Mouse (Mus musculus) fibroblast of lung, adult 2 months (primary cell): ENCODE measurements around the gene U2surp.

ENCODE experiments used
- DNase-seq: peaks from one replicate; pipeline ENCODE4 v3.0.0-alpha.2; 2011; ENCODE audit warnings: low read depth

U2surp gene

DNA sequence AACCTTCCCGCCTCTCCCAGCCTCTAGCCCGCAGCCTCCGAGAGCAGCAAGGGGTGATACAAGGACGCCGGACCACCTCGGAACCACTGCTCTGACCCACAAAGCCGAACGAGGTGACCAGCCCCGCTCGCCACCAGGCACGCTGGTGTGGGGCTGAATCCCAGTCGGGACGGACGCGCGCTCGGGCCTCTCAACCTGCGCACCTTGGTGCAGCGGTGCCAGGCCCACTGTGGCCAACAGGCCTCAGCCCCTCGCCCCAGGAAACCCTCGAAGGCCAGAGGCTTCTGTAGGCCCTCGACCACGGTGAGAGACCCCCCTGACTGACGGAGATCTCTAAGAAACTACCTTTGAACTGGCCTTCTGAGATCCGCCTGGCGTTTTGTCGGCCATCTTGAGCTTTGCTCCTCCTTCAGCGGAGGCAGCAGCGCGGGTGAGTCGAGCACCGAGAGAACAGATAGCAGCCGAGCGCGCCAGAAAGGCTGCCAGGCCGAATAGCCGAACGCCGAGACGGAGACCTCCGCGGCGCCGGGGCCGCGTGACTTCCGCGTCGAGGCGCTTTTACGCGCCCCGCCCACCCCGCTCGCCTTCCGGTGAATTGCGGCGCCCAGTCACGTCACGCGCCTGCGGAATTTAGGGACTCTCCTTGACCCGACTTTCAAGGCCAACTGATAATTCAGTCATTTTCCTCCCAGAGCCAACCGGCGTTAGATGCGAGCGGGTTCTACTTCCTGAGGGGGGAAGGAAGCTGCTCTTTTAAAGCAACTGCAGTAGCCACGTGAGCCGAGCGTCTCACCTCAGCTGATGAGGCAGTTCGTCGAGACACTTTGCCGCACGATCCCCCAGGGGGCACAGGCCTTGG lies at the start of gene U2surp:
U2surp (minus strand) TSS at position 525 of the 859 bp plus-strand sequence.
- DNase-seq = peak; percentile 93

DNA sequence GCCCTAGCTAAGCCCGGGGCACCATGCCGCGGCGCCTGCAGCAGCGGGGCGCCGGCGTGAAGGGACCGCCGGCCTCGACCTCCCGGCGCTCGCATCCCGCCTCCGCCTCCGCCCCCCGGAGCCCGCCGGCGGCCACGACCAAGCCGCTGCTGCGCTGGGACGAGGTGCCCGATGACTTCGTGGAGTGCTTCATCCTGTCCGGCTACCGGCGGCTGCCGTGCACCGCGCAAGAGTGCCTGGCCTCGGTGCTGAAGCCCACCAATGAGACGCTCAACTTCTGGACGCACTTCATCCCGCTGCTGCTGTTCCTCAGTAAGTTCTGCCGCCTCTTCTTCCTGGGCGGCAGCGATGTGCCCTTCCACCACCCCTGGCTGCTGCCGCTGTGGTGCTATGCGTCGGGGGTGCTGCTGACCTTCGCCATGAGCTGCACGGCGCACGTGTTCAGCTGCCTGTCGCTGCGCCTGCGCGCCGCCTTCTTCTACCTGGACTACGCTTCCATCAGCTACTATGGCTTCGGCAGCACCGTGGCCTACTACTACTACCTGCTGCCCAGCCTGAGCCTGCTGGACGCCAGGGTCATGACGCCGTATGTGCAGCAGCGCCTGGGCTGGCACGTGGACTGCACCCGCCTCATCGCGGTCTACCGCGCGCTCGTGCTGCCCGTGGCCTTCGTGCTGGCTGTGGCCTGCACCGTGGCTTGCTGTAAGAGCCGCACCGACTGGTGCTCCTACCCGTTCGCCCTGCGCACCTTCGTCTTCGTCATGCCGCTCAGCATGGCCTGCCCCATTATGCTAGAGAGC lies 48.3 kb upstream of the U2surp start:
- DNase-seq = no peak

DNA sequence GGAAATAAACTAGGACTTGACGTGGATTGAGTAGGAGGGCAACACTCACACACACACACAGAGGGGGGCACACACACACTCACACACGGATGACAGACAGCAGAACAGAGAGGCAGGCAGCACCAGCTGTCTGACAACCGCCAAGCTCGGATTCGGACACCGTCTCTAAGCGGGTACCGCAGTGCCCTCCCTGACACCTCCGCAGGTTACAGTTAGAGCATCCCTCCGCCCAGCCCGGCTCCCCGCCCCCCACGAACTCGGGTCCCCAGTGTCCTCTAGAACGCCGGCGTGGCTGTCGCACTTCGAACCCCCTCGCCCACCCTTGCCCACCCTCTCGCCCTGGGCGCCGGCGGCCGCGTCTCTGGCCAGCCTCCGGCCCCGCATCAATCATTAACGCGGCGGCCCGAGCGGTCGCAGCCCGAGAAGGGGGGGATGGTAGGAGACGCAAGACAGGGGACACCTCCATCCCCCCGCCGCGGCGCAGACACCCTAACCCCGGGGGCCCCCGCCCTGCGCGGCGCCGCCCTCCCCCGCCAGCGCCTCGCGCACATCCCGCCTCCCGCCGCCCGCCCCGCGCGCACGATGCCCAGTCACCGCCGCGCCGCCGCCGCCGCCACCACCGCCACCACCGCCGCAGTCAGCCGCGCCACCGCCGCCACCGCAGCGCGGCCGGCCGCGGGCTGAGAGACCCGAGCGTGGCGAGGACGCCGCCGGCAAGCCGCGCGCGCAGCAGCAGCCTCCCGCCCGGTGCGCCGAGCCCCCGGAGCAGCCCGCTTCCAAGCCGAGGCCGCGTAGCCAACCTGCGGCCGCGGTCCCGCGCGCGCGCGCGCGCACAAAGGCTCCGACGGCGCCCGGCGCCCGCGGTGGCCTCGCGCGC lies 47.5 kb upstream of the U2surp start, which contains the start of gene Paqr9:
Paqr9 (plus strand) TSS at position 599 of the 877 bp plus-strand sequence.
- DNase-seq = no peak

DNA sequence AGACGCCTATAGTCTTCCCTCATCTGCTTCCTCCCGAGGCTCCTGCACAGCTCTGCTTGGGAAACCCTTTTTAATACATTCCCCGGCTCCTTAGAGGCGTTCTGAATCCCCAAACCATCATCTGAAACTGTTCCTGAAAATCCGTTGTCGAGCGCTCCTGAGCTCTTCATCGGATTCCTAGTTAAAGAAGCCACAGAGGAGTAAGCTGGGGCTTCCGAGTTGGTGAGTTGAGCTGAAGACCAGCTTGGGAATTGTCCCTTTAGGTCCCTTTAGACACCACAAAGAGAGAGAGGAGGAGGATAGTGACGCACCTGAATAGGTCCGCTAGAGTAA lies 46.9 kb upstream of the U2surp start:
- no peak for DNase-seq

DNA sequence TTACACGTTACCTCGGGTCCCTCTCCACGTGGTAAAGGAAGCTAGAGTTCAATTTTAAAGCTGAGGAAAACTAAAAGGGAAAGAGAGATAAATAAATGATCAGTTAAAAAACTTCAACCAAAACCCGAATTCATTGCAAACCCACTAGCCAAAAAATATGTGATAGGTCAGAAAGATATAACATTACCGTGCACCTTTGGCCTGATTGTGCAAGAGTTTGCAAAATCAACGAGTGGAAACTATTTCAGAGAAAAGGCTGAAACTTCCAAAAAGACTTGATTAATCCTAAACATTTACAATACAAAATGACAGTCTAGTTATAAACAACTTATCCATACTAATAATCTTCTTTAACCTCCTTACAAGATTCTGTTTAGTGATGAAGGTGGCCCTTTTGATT lies 45.9 kb upstream of the U2surp start:
- DNase-seq = no peak

DNA sequence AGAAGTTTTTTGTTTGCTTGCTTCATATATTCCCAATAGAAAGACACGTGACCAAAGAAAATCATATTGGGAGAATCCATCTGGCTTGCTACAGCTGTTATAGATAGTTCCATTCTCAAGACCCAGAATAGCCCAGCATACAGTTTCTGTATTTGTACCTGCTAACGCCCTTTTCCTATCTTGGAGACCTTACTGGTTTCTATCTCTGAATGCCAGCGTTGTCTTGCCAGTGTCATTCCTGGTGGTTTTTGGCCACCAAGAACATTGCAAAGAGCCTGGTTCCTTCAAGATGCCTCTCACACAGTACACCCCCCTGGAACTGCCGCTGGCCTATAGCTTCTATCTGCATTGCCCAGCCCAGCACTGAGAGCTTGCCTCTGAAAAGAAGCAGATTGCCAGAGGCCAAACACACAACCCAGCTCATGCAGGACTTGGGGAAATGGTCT lies 44.3 kb upstream of the U2surp start:
- DNase-seq = no peak

DNA sequence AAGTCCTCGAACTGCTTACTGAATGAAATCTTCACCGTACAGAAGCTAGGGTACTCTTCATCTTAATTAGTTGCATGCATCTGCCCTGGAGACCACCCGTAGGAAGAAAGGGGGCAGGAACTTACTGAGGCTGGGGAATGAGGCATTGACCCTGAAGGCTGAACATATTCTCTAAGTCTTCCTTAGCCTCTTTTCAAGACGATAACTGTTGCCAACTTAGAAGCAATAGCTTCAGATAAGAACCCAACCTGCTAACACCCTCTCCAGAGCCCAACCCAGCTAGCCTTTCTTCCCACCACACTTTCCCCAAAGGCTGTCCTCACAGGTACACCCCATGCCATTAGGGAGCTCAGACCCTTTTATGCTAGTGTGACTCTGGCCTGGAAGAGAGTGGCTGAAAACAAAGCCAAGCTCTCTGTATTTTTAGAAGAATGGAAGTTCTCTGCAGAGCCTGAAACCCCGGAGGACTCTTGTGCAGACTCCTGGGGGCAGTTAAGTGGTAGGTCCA lies 43.5 kb upstream of the U2surp start:
- DNase-seq = no peak

DNA sequence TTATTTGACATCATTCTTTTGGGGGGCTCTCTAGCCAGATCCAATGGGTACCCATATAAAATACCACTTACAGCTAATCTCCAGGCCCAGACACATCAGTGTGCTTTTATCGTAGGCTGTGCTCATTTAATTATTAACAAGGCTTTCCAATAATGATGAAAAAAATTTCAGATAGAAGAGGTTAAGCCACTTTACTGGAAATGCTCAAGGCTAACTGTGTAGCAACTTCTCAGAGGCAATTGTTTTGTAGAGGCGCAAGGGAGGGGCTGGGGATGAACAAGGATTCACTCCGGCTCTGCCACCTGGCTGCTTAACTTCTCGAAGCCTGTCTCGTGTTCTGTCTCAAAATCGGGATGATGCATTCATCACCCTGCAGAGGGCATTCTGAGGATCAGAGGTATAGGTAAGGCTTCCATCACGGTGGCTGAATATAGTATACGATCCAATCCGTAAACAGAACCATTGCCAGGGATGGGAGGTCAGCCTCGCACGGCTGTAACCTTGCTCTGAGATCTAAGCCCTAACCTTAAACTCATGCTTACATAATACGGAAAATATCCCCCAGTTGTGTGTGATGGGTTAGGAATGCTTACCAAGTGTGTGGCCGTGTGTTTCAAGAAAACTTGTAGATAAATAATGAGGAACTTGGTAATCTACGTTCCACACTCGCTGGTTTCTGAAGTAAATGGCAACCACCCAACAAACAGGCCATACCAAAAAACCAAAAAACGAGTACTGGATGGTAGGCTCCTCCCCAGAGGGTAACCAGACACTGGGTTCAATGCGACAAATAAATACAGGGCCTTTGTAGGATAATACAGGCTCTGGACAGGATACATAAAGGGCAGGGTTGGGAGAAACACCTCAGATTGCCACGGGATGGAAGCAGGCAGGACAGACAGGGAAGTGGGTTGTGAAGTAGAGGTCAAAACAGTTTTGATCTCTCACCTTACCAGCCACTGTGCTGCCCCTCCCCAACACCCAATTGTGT lies 42.7 kb upstream of the U2surp start:
- no peak for DNase-seq

DNA sequence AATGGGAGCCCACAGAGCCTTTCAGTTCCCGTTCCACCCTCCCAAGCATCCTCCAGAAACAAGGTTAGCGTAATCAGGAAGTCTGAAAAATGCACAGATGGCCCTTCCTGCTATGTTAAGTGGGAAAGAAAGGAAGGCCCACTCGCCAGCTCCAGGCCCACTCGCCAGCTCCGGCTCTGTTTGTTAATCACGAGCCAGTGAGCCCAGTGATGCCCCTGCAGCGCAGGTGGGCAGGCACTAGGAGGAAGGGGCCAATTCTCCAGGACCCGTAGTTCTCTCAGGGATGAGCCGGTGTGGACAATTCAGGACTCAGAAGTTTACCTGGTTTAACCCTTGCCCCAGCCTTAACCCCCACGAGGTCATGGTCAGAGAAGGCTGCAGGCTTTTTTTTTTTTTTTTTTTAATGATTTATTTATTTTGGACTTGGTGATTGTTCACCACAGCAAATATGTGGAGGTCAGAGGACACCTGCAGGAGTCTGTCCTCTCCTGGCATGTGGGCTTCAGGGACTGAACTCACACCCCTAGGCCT lies 40.4 kb upstream of the U2surp start:
- no peak for DNase-seq

DNA sequence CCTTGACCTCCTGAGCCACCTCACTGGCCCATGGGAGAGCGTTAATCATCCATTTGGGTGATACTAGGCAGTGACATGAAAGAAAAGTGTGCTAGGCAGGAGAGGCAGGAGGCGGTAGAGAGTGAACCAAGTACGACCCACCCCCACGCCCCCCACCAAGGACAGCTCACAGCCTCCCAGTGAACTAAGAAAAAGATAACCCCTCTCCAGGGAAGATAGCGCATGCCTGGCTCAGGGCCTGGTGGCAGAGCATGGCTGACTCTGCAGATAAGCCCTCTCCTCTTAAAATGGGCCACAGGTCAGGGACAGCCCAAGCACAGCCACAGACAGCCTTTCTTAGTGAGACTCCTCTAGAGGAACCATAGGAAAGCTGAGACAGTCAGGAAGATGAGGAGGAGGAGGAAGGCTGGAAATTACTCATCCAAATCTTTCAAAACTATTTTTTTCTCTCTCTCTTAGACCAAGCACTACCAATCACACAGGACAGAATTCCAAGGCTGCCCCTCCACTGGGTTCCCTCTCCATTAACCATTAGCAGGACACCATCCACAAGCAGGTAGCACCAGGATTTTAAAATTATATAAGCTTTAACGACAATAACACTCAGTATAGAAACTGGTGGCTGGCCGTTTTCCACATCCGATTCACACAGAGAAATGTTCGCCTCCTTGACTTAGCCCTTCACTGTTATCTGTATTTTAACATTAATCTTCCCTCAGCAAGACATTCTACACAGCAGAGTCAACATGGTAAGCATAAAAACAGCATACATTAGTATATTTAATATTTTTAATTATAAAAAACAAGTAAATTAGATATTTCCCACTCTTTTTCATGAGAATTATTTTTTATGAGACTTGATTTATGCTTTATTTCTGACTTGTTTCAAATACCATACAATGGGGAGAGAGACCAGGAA lies 39.3 kb upstream of the U2surp start:
- no peak for DNase-seq

DNA sequence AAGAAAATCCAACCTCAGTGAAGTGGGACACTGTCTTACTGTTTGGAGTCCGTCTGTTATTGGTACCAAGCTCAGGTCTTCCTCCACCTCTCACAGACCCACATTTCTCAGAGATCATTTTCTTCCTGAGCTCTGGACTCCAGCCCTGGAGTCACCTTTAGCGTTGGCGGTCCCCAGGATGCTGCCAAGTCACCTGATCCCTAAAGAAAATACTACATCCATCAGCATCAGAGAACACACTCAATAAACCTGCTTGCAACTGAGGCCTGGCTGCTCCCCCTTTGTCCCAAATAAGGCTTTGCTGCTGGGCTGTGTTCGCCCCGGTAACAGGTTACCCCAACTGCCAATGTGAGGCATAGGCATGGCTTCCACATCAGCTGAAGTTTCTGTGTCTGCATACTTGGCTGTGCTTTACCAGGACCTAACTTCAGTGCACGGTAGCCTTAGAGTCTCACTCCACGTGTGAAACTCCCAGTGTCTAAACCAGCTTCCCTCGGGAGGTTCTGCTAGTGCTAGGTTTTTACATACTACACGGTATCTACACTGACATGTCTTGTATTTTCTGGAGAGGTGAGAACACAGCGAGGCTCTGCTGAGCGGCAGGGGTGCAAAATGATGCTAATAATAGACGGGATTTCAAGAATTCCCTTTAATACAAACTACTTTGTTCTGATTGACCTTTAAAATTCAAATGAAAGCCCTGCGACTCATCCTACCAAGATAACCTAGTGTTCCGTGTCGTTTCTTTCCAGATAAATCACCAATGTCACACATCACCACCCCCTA lies 38.0 kb upstream of the U2surp start:
- DNase-seq = no peak

DNA sequence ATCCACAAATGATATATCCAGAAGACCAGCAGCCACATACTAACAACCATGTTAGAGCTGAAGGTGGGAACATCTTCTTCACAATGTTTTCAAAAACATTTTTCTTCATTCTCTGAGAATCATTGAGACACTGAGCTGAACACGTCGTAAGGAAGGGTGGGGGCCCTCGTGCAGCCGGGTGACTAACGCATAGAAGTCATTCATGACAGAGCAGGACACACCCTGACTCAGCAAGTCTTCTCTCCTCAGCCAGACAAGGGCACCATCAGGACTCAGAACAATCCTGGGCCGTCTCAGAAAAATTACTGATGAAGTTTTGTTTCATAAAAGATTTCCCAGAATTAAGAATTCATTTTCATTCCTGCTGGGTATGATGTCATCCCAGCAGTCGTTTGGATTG lies 34.9 kb upstream of the U2surp start:
- DNase-seq = no peak

DNA sequence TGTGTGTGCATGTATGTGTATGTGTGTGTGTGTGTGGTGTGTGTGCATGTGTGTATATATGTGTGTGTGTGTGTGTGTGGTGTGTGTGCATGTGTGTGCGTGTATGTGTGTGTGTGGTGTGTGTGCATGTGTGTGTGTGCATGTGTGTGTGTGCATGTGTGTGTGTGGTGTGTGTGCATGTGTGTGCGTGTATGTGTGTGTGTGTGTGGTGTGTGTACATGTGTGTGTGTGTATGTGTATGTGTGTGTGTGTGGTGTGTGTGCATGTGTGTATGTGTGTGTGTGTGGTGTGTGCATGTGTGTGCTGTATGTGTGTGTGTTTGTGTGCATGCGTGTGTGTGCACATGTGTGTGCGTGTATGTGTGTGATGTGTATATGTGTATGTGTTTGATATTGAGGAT lies 32.8 kb upstream of the U2surp start:
- no peak for DNase-seq

DNA sequence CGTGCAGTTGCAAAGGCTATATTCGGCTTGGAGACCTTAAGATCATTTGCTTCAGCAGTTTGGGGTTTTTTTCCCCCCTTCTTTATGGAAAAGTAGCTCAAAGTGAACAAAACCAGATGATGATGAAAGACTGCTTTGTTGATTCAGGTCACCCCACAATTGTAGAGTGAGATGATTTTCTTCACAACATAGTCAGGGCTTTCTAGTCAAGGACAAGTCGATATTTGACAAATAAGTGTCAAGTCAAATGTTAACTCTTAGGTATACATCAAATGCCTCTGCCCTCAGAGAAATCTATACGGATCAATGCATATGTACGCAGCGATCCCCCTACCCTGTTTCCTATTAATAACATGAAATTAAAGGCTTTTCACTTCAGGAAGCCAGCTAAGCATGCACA lies 30.7 kb upstream of the U2surp start:
- no peak for DNase-seq

DNA sequence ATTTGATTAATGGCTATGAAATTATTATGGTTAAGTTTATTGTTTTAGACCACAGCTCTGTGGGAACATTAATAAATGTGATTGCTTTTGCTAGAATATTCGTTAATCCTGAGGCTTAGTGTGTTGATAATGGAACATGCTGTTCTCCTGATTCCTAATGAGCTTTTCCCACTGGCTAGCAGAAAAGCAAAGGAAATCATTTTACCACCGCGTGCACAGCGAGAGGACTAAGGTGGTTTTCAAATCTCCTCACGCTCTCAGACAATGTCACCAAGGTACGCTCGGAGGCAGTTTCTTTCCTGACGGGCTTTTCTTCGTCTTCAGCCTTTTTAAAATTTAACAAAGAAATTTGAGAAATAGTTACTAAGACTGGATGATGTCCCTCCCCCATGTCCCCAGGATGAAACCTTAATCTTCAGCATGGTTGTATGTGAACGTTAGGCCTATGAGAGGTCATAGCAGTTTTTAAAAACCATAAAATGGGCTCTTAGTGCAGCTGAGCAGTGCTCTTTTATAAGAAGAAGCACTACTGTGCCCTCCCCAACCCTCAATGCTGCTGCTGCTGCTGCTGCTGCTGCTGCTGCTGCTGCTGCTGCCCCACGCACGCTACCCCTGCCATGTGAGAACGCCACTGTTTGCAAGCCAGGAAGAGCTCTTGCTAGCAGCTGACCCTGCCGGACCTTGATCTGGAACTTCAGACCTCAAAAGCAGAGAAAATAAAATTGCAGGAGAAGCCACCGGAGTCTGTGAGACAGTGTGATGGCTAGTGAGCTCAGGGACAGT lies 30.0 kb upstream of the U2surp start:
- DNase-seq = no peak

DNA sequence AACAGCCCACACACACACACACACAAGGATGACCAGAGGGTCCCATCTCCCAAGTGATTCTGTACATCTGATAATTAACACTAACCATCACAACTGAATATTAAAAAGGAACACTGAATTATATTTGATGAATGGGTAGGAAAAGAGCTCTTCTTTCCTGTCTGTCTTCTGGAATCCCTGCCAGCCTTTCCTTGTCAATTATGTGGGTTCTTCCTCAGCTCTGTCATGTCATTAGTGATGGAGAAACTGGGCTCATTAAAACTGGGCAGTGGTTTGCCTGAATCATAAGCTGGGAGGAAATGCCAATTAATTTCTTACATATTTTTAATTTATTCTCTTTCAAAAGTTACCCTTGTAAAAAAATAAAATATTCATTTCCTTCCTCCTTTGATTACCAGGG lies 29.4 kb upstream of the U2surp start:
- no peak for DNase-seq

DNA sequence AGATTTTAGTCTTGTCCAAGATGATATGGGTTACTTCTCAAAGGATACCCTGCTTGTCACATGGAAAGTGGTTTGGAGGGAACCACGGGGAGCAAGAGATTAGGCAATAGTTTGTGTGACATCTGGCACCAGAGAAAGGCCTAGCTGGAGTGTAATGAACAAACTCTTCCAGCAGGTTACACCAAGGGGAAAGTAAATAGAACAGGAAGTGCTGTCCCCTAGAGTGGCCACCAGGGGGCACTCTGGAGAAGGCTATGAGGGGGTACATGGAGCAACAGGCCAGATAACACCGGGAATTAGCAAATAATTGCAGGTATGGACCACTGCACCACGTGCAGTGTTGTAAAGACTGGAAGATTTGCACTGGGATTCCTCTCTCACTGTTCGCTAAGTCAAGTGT lies 28.7 kb upstream of the U2surp start:
- DNase-seq = no peak
